Mouse (Mus musculus) spleen, adult 2 months (tissue): ENCODE results near the gene Klk1b8. TPM values are rescaled to one million over a fixed set of nuclear protein-coding genes. Genes with fewer than 3 reads are reported as not detected.

Experiments
- DNase-seq, 2 experiments: peaks; one replicate each; pipeline versions ENCODE4 v3.0.0 to v3.0.0-alpha.2; 2012 to 2021; ENCODE audit warnings: low spot score in 2 of 2, low read depth in 1 of 2
- H3K27ac ChIP-seq: fragments of 200-500 bp; 2 replicates; pipeline ENCODE4 v1.5.1; 2012; ENCODE audit warnings: low read length, inconsistent platforms; ENCODE audit not compliant: insufficient read depth
- H3K27me3 ChIP-seq: fragments of 200-500 bp; 2 replicates; pipeline ENCODE4 v1.6.1; 2012; ENCODE audit warnings: mild to moderate bottlenecking, moderate library complexity, low read length, inconsistent platforms; ENCODE audit not compliant: control insufficient read depth, insufficient read depth
- H3K36me3 ChIP-seq: fragments of 200-500 bp; 2 replicates; pipeline ENCODE4 v1.6.1; 2012; ENCODE audit warnings: mild to moderate bottlenecking, low read length, inconsistent platforms; ENCODE audit not compliant: control insufficient read depth, insufficient read depth
- H3K4me1 ChIP-seq: fragments of 200-500 bp; 2 replicates; pipeline ENCODE4 v1.6.1; 2011; ENCODE audit warnings: inconsistent platforms; ENCODE audit not compliant: control insufficient read depth, insufficient read depth, insufficient read length
- H3K4me3 ChIP-seq: fragments of 200-500 bp; 2 replicates; pipeline ENCODE4 v1.5.1; 2011; ENCODE audit warnings: mild to moderate bottlenecking, inconsistent platforms; ENCODE audit not compliant: insufficient read depth, insufficient read length; ENCODE audit errors: extremely low read depth
- CTCF ChIP-seq: fragments of 200-500 bp; IDR thresholded peaks from 2 replicates; pipeline ENCODE4 v1.5.1; 2011; ENCODE audit warnings: mild to moderate bottlenecking, inconsistent platforms; ENCODE audit not compliant: insufficient read depth, insufficient read length, insufficient replicate concordance; ENCODE audit errors: extremely low read depth
- POLR2A ChIP-seq: fragments of 200-500 bp; IDR thresholded peaks from 2 replicates; pipeline ENCODE4 v1.6.1; 2011; ENCODE audit warnings: low read depth, low read length, inconsistent platforms
- WGBS: fragments of 180-500 bp; shearing (Covaris S2); methylation state at CpG from one replicate; pipeline ENCODE4 v1.1.7; 2018; 5-methylcytosine and 5-hydroxymethylcytosine counted together
- polyA plus RNA-seq: library from polyadenylated mRNA; depleted of rRNA; stranded (reverse); fragments of >200 nt; gene quantifications from 2 replicates; pipeline ENCODE4 v1.2.3, GENCODE M21; 2012; rRNA removed

Gene Klk1b8
- 0.18 and 0.19 TPM in 2 replicates for polyA plus RNA-seq

GRCm38 (mm10) chr7:43950364-43950763, at the start of gene Klk1b8:
TSS of gene Klk1b8 (plus strand) at chr7:43950664.
- no peaks in the 10 kb centered on the region for H3K36me3 ChIP-seq
- H3K4me3 ChIP-seq = no peak within 1 kb of the TSS
- WGBS = 63% methylated on average over 2 of the region's 2 CpGs
- H3K27ac ChIP-seq = no peak within 1 kb of the TSS
- no peaks in the 10 kb centered on the region for H3K27me3 ChIP-seq
- TF ChIP-seq POLR2A (no peak), CTCF (no peak)
- DNase-seq = no peak
- no peaks in the 10 kb centered on the region for H3K4me1 ChIP-seq

GRCm38 (mm10) chr7:43914821-43915220, 35.6 kb upstream of the Klk1b8 start:
- H3K36me3 ChIP-seq = no peaks in the 10 kb centered on the region
- DNase-seq = no peak
- 59% methylated on average over 9 of the region's 9 CpGs for WGBS
- H3K4me3 ChIP-seq = no peak overlapping the region
- no peaks in the 10 kb centered on the region for H3K27me3 ChIP-seq
- H3K27ac ChIP-seq = no peak overlapping the region
- TF ChIP-seq POLR2A = no peak
- no peak for TF ChIP-seq CTCF
- H3K4me1 ChIP-seq = no peaks in the 10 kb centered on the region

- H3K4me1 ChIP-seq = no peaks in the 10 kb centered on the region
- no peak for DNase-seq
- WGBS = 87% methylated on average over 13 of the region's 13 CpGs
- H3K27ac ChIP-seq = no peak overlapping the region
- H3K36me3 ChIP-seq = no peaks in the 10 kb centered on the region
- H3K27me3 ChIP-seq = no peaks in the 10 kb centered on the region
- no peak overlapping the region for H3K4me3 ChIP-seq
- no peak for TF ChIP-seq CTCF
- no peak for TF ChIP-seq POLR2A
Measured at GRCm38 (mm10) chr7:43918426-43918825, 32.0 kb upstream of the Klk1b8 start.

GRCm38 (mm10) chr7:43918871-43919270, 31.6 kb upstream of the Klk1b8 start:
- 79% methylated on average over 8 of the region's 8 CpGs for WGBS
- no peak for DNase-seq
- no peak overlapping the region for H3K4me3 ChIP-seq
- H3K27me3 ChIP-seq = no peaks in the 10 kb centered on the region
- TF ChIP-seq POLR2A = no peak
- no peak for TF ChIP-seq CTCF
- H3K27ac ChIP-seq = no peak overlapping the region
- no peaks in the 10 kb centered on the region for H3K4me1 ChIP-seq
- H3K36me3 ChIP-seq = no peaks in the 10 kb centered on the region

GRCm38 (mm10) chr7:43919559-43920451, 30.7 kb upstream of the Klk1b8 start:
- peak in 1 of 2 experiments; percentile 30 for DNase-seq
- Histone ChIP-seq H3K36me3 (no peaks in the 10 kb centered on the region), H3K27me3 (no peaks in the 10 kb centered on the region), H3K4me3 (no peak overlapping the region), H3K4me1 (no peaks in the 10 kb centered on the region), H3K27ac (no peak overlapping the region)
- TF ChIP-seq CTCF (peak; percentile 81; the same call in 1 of the 2 replicates), POLR2A (no peak)
- 24% methylated on average over 14 of the region's 14 CpGs for WGBS

- DNase-seq = no peak
- Histone ChIP-seq H3K27me3 (no peaks in the 10 kb centered on the region), H3K4me1 (no peaks in the 10 kb centered on the region), H3K36me3 (no peaks in the 10 kb centered on the region), H3K4me3 (no peak overlapping the region), H3K27ac (no peak overlapping the region)
- TF ChIP-seq POLR2A (no peak), CTCF (no peak)
- 15% methylated on average over 3 of the region's 3 CpGs for WGBS
Measured at GRCm38 (mm10) chr7:43920582-43920981, 29.9 kb upstream of the Klk1b8 start.

- Histone ChIP-seq H3K4me3 (no peak overlapping the region), H3K27ac (no peak overlapping the region), H3K36me3 (no peaks in the 10 kb centered on the region), H3K27me3 (no peaks in the 10 kb centered on the region), H3K4me1 (no peaks in the 10 kb centered on the region)
- DNase-seq = no peak
- 40% methylated on average over 6 of the region's 6 CpGs for WGBS
- TF ChIP-seq CTCF = no peak
- no peak for TF ChIP-seq POLR2A
Measured at GRCm38 (mm10) chr7:43921087-43921486, 29.4 kb upstream of the Klk1b8 start.
